Mouse (Mus musculus): ENCODE measurements around the gene Iqch. TPM values are rescaled to one million over a fixed set of nuclear protein-coding genes. Genes with fewer than 3 reads are reported as not detected.

The Iqch gene
- polyA plus RNA-seq, 1 experiment from 2014 or later: 0.11 TPM

DNA sequence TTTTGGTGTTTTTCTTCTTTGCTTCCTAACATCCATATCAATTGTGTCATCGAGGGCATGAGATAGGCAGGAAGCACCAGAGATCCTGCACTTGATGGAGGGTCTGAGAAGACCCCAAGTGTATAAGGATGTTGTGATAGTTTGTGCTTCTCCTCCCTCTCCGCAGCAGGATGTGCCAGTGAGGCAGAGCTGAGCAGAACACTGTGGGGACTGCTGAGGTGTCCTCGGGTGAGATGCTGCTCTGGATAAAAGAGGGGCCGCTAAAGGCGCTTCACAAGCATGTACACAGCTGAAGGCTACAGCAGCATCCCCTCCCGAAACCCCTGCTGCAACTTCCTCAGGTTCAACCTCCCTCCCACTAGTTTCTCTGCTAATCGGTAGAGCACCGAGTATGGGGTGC lies 95.2 kb downstream of the Iqch start:
- Histone ChIP-seq H3K4me1 (ENCODE audit: control insufficient read depth, insufficient read depth, low read length) (no peaks in the 10 kb centered on the region), H3K9me3 (ENCODE audit: control insufficient read depth, low read length) (no peaks in the 10 kb centered on the region), H3K27ac (replicated peaks; ENCODE audit: low read depth, low read length) (no peak overlapping the region), H3K27me3 (ENCODE audit: control insufficient read depth, insufficient read depth, low read length) (no peaks in the 10 kb centered on the region), H3K9ac (replicated peaks; ENCODE audit: low read length) (no peak overlapping the region), H3K4me2 (ENCODE audit: low read length) (no peak overlapping the region), H3K36me3 (ENCODE audit: control insufficient read depth, insufficient read depth, low read length) (no peaks in the 10 kb centered on the region), H3K4me3 (replicated peaks; ENCODE audit: low read depth, low read length) (no peak overlapping the region)
- WGBS: 74% methylated on average over 8 of the region's 8 CpGs
- DNase-seq: no peak
- no peak for ATAC-seq (ENCODE audit: low FRiP score, low TSS enrichment)

- H3K27ac ChIP-seq (replicated peaks; ENCODE audit: low read depth, low read length): no peak overlapping the region
- H3K9ac ChIP-seq (replicated peaks; ENCODE audit: low read length): no peak overlapping the region
- no peaks in the 10 kb centered on the region for H3K36me3 ChIP-seq (ENCODE audit: control insufficient read depth, insufficient read depth, low read length)
- H3K4me3 ChIP-seq (replicated peaks; ENCODE audit: low read depth, low read length): no peak overlapping the region
- WGBS: 81% methylated on average over 2 of the region's 2 CpGs
- H3K27me3 ChIP-seq (ENCODE audit: control insufficient read depth, insufficient read depth, low read length): no peaks in the 10 kb centered on the region
- ATAC-seq (ENCODE audit: low FRiP score, low TSS enrichment) (no peak), DNase-seq (no peak)
- no peaks in the 10 kb centered on the region for H3K9me3 ChIP-seq (ENCODE audit: control insufficient read depth, low read length)
- no peak overlapping the region for H3K4me2 ChIP-seq (ENCODE audit: low read length)
- 0 out of 2 replicates have a peak, but pooled peaks cover 3% of the 10 kb centered on the region for H3K4me1 ChIP-seq (ENCODE audit: control insufficient read depth, insufficient read depth, low read length)
These were observed 98.4 kb downstream of the Iqch start for GRCm38 (mm10) chr9:63503890-63504289.

DNA sequence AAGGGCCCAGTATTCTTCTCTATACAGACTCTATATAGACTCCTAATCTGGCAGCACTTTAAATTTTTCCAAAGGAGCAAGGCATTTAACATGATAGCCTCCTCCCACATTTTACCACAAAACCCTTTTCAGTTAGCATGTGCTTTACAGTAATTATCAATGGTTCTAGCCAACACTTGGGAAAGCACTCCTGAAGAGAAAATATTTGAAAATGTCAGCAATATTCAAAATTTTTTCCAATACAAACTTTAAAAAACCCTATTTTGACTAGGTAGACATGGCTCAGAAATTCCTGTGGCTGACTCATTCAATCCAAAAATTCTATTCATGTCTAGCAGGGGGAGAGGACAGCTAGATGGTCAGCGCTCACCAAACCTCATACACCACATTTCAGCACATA lies 100.8 kb downstream of the Iqch start:
- H3K36me3 ChIP-seq (ENCODE audit: control insufficient read depth, insufficient read depth, low read length): no peaks in the 10 kb centered on the region
- ATAC-seq (ENCODE audit: low FRiP score, low TSS enrichment) (no peak), DNase-seq (no peak)
- H3K4me3 ChIP-seq (replicated peaks; ENCODE audit: low read depth, low read length): no peak overlapping the region
- H3K4me1 ChIP-seq (ENCODE audit: control insufficient read depth, insufficient read depth, low read length): 0 out of 2 replicates have a peak, but pooled peaks cover 3% of the 10 kb centered on the region
- no peak overlapping the region for H3K27ac ChIP-seq (replicated peaks; ENCODE audit: low read depth, low read length)
- H3K9me3 ChIP-seq (ENCODE audit: control insufficient read depth, low read length): no peaks in the 10 kb centered on the region
- no peak overlapping the region for H3K4me2 ChIP-seq (ENCODE audit: low read length)
- WGBS: 100% methylated on average over 1 of the region's 1 CpGs
- H3K27me3 ChIP-seq (ENCODE audit: control insufficient read depth, insufficient read depth, low read length): no peaks in the 10 kb centered on the region
- H3K9ac ChIP-seq (replicated peaks; ENCODE audit: low read length): no peak overlapping the region

GRCm38 (mm10) chr9:63499912-63500311 lies 102.4 kb downstream of the Iqch start:
- H3K36me3 ChIP-seq (ENCODE audit: control insufficient read depth, insufficient read depth, low read length): no peaks in the 10 kb centered on the region
- no peaks in the 10 kb centered on the region for H3K9me3 ChIP-seq (ENCODE audit: control insufficient read depth, low read length)
- WGBS: 87% methylated on average over 8 of the region's 8 CpGs
- ATAC-seq (ENCODE audit: low FRiP score, low TSS enrichment) (no peak), DNase-seq (no peak)
- H3K27me3 ChIP-seq (ENCODE audit: control insufficient read depth, insufficient read depth, low read length): no peaks in the 10 kb centered on the region
- H3K9ac ChIP-seq (replicated peaks; ENCODE audit: low read length): no peak overlapping the region
- no peak overlapping the region for H3K4me3 ChIP-seq (replicated peaks; ENCODE audit: low read depth, low read length)
- 0 out of 2 replicates have a peak, but pooled peaks cover 3% of the 10 kb centered on the region for H3K4me1 ChIP-seq (ENCODE audit: control insufficient read depth, insufficient read depth, low read length)
- H3K27ac ChIP-seq (replicated peaks; ENCODE audit: low read depth, low read length): no peak overlapping the region
- H3K4me2 ChIP-seq (ENCODE audit: low read length): no peak overlapping the region

DNA sequence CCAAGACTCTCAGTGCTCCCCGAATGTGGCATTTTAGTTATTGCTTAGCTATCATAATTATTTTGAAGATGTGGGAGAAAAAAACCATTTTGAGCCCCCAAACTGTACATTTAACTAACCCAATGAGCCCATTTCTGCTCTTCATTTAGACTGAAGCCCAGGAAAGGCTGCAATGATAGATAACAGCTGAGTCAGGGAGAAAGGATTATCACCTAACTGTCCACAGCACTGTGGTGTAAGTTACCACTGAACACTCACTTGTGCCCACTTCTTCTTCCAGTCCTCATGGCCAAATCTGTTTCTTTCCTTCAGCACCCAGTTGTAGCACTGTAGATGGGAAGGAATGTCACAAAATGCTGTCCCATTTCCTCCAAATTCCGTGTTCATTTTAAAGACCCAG lies 106.5 kb downstream of the Iqch start:
- Histone ChIP-seq H3K36me3 (ENCODE audit: control insufficient read depth, insufficient read depth, low read length) (no peaks in the 10 kb centered on the region), H3K4me2 (ENCODE audit: low read length) (no peak overlapping the region), H3K9ac (replicated peaks; ENCODE audit: low read length) (no peak overlapping the region), H3K27ac (replicated peaks; ENCODE audit: low read depth, low read length) (no peak overlapping the region), H3K4me1 (ENCODE audit: control insufficient read depth, insufficient read depth, low read length) (no peaks in the 10 kb centered on the region), H3K27me3 (ENCODE audit: control insufficient read depth, insufficient read depth, low read length) (no peaks in the 10 kb centered on the region), H3K4me3 (replicated peaks; ENCODE audit: low read depth, low read length) (no peak overlapping the region), H3K9me3 (ENCODE audit: control insufficient read depth, low read length) (no peaks in the 10 kb centered on the region)
- DNase-seq: no peak
- 82% methylated on average over 2 of the region's 2 CpGs for WGBS
- ATAC-seq (ENCODE audit: low FRiP score, low TSS enrichment): no peak

DNA sequence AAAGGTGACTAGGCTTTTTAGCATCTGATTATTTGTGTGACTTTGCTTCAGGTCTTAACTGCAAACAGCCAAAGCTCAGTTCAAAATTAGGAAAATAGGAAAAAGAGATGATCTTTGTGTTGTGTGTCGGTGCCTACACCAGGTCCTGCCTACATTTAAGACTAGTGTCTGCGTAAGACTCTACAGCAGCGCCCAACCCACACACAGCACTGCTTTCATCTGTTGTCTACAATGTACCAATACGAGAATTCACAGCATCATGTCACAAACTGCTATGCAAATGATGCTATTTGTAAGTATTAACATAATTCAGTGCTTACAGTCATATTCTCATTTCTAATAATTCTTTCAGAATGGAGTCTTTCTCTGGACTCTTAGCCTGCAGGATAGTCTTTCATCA lies 108.5 kb downstream of the Iqch start:
- H3K27ac ChIP-seq (replicated peaks; ENCODE audit: low read depth, low read length): no peak overlapping the region
- H3K9me3 ChIP-seq (ENCODE audit: control insufficient read depth, low read length): no peaks in the 10 kb centered on the region
- no peak for ATAC-seq (ENCODE audit: low FRiP score, low TSS enrichment)
- H3K4me1 ChIP-seq (ENCODE audit: control insufficient read depth, insufficient read depth, low read length): peaks cover 8% of the 10 kb centered on the region
- WGBS: 83% methylated on average over 4 of the region's 4 CpGs
- DNase-seq: no peak
- H3K27me3 ChIP-seq (ENCODE audit: control insufficient read depth, insufficient read depth, low read length): no peaks in the 10 kb centered on the region
- no peak overlapping the region for H3K9ac ChIP-seq (replicated peaks; ENCODE audit: low read length)
- no peak overlapping the region for H3K4me2 ChIP-seq (ENCODE audit: low read length)
- no peaks in the 10 kb centered on the region for H3K36me3 ChIP-seq (ENCODE audit: control insufficient read depth, insufficient read depth, low read length)
- no peak overlapping the region for H3K4me3 ChIP-seq (replicated peaks; ENCODE audit: low read depth, low read length)

DNA sequence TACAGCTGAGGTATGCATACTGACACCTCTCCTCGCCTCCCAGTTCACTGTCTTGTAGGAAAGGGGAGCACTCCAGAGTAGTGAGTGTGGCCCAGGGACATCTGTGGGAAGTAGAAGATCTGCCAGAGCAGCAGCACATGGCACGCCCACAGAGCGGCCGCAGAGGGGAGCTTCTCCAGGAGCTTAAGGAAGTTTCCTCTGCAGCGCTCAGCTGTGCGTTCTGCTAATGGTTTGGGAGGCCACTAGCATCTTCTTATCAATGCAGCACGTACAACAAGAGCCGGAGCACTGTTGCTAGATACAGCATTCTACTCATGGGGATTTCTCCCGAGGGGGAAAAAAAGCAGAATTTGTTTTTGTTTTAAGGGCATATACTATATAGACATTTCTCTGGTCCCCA lies 110.0 kb downstream of the Iqch start:
- H3K27ac ChIP-seq (replicated peaks; ENCODE audit: low read depth, low read length): no peak overlapping the region
- no peaks in the 10 kb centered on the region for H3K9me3 ChIP-seq (ENCODE audit: control insufficient read depth, low read length)
- WGBS: 33% methylated on average over 9 of the region's 9 CpGs
- no peaks in the 10 kb centered on the region for H3K36me3 ChIP-seq (ENCODE audit: control insufficient read depth, insufficient read depth, low read length)
- no peaks in the 10 kb centered on the region for H3K27me3 ChIP-seq (ENCODE audit: control insufficient read depth, insufficient read depth, low read length)
- ATAC-seq (ENCODE audit: low FRiP score, low TSS enrichment): no peak
- peaks cover 8% of the 10 kb centered on the region for H3K4me1 ChIP-seq (ENCODE audit: control insufficient read depth, insufficient read depth, low read length)
- H3K4me2 ChIP-seq (ENCODE audit: low read length): no peak overlapping the region
- H3K9ac ChIP-seq (replicated peaks; ENCODE audit: low read length): no peak overlapping the region
- peak; percentile 42 for DNase-seq
- H3K4me3 ChIP-seq (replicated peaks; ENCODE audit: low read depth, low read length): no peak overlapping the region

GRCm38 (mm10) chr9:63490521-63491307 lies 111.6 kb downstream of the Iqch start:
- peak overlapping the region; percentile 47 for H3K27ac ChIP-seq (replicated peaks; ENCODE audit: low read depth, low read length)
- H3K4me3 ChIP-seq (replicated peaks; ENCODE audit: low read depth, low read length): no peak overlapping the region
- no peaks in the 10 kb centered on the region for H3K36me3 ChIP-seq (ENCODE audit: control insufficient read depth, insufficient read depth, low read length)
- peaks cover 8% of the 10 kb centered on the region for H3K4me1 ChIP-seq (ENCODE audit: control insufficient read depth, insufficient read depth, low read length)
- peak; percentile 79 for DNase-seq
- ATAC-seq (ENCODE audit: low FRiP score, low TSS enrichment): no peak; the same call in 1 of the 2 replicates
- no peaks in the 10 kb centered on the region for H3K9me3 ChIP-seq (ENCODE audit: control insufficient read depth, low read length)
- H3K9ac ChIP-seq (replicated peaks; ENCODE audit: low read length): no peak overlapping the region
- H3K4me2 ChIP-seq (ENCODE audit: low read length): no peak overlapping the region
- H3K27me3 ChIP-seq (ENCODE audit: control insufficient read depth, insufficient read depth, low read length): no peaks in the 10 kb centered on the region
- 30% methylated on average over 12 of the region's 12 CpGs for WGBS

DNA sequence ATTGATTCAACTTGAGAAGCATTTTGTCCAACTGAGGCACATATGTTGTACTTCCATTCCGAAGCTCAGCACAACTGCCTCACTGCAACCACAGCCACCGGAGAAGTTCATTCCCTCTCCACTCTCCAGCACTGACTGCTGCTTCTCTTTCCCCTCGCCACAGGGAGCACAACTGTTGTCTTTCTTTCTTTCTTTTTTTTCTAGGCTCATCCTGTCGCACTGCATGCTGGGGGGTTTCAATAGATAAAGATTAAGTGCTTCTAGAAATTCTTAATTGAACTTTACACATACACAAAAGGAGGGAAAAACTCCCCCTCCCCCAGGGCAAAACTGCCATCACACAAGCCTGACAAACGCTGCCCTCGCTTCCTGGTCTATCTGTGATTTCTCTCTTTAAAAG lies 113.1 kb downstream of the Iqch start:
- H3K4me3 ChIP-seq (replicated peaks; ENCODE audit: low read depth, low read length): no peak overlapping the region
- H3K9ac ChIP-seq (replicated peaks; ENCODE audit: low read length): no peak overlapping the region
- H3K4me2 ChIP-seq (ENCODE audit: low read length): no peak overlapping the region
- DNase-seq (peak; percentile 19), ATAC-seq (ENCODE audit: low FRiP score, low TSS enrichment) (no peak)
- H3K27ac ChIP-seq (replicated peaks; ENCODE audit: low read depth, low read length): no peak overlapping the region
- H3K9me3 ChIP-seq (ENCODE audit: control insufficient read depth, low read length): no peaks in the 10 kb centered on the region
- no peaks in the 10 kb centered on the region for H3K36me3 ChIP-seq (ENCODE audit: control insufficient read depth, insufficient read depth, low read length)
- WGBS: 37% methylated on average over 6 of the region's 6 CpGs
- H3K4me1 ChIP-seq (ENCODE audit: control insufficient read depth, insufficient read depth, low read length): peaks cover 8% of the 10 kb centered on the region
- H3K27me3 ChIP-seq (ENCODE audit: control insufficient read depth, insufficient read depth, low read length): no peaks in the 10 kb centered on the region
